8 mouse cellular contexts compared by ENCODE assay signal in genomic region chr8:106937081-106937800, GRCm38 (mm10). TPM values are rescaled to one million over a fixed set of nuclear protein-coding genes. Genes with fewer than 3 reads are reported as not detected.
DNase-seq lines count a peak whose midpoint lies in the region; ATAC-seq lines count a peak whose summit lies in the region.

No protein-coding gene starts in this region.

- DNase-seq in heart, embryonic 10.5 days (ENCODE audit: low spot score) = no peak
- DNase-seq in heart, adult 8-10 months (ENCODE audit: low spot score) = no peak
- peak; percentile 41 for DNase-seq in CD4-positive, CD25-positive, alpha-beta regulatory T cell, adult 2 months (ENCODE audit: low read depth, low spot score)
- DNase-seq in forebrain, embryonic 14.5 days (ENCODE audit: low spot score) = no peak
- DNase-seq in urinary bladder, postnatal 10 days (ENCODE audit: low spot score) = no peak
- no peak for DNase-seq in ovary, postnatal 10 days (ENCODE audit: low spot score)
- DNase-seq in c-Kit-positive CD71-positive TER-119-positive erythroid progenitor cells, embryonic 14.5 days (ENCODE audit: low spot score) = no peak

- H3K27me3 ChIP-seq in heart, embryonic 10.5 days (ENCODE audit: insufficient read depth, poor library complexity, severe bottlenecking) = no peaks in the 10 kb centered on the region
- peaks cover 27% of the 10 kb centered on the region for H3K27me3 ChIP-seq in forebrain, embryonic 14.5 days (replicated peaks; ENCODE audit: control insufficient read depth, insufficient read depth, low read length)
- peaks cover 59% of the 10 kb centered on the region for H3K27me3 ChIP-seq in liver, embryonic 15.5 days

- peak overlapping the region; percentile 95 for H3K4me3 ChIP-seq in heart, embryonic 10.5 days
- peak overlapping the region; percentile 73 for H3K4me3 ChIP-seq in forebrain, embryonic 14.5 days (ENCODE audit: low read depth, low read length)
- peak overlapping the region; percentile 64 for H3K4me3 ChIP-seq in liver, embryonic 15.5 days (replicated peaks)

- no peak for ATAC-seq in forebrain, embryonic 14.5 days
- ATAC-seq in liver, embryonic 15.5 days (ENCODE audit: insufficient read depth) = no peak

- peak overlapping the region; percentile 95; the same call in 1 of the 2 replicates for H3K27ac ChIP-seq in heart, embryonic 10.5 days
- H3K27ac ChIP-seq in forebrain, embryonic 14.5 days (ENCODE audit: low read depth, low read length) = no peak overlapping the region
- no peak overlapping the region for H3K27ac ChIP-seq in liver, embryonic 15.5 days (replicated peaks)

- WGBS in heart, embryonic 10.5 days = 42% methylated on average over 14 of the region's 14 CpGs
- WGBS in forebrain, embryonic 14.5 days = 50% methylated on average over 14 of the region's 14 CpGs
- 55% methylated on average over 14 of the region's 14 CpGs for WGBS in liver, embryonic 15.5 days (ENCODE audit: insufficient replicate concordance)

- H3K9me3 ChIP-seq in heart, embryonic 10.5 days = no peaks in the 10 kb centered on the region
- H3K9me3 ChIP-seq in forebrain, embryonic 14.5 days (replicated peaks; ENCODE audit: control insufficient read depth, low read length) = no peaks in the 10 kb centered on the region
- no peaks in the 10 kb centered on the region for H3K9me3 ChIP-seq in liver, embryonic 15.5 days (replicated peaks)

- H3K4me2 ChIP-seq in forebrain, embryonic 14.5 days (ENCODE audit: low read length) = peak overlapping the region; percentile 95
- peak overlapping the region; percentile 86 for H3K4me2 ChIP-seq in liver, embryonic 15.5 days

- peaks cover 23% of the 10 kb centered on the region for H3K4me1 ChIP-seq in heart, embryonic 10.5 days
- H3K4me1 ChIP-seq in forebrain, embryonic 14.5 days (ENCODE audit: control insufficient read depth, insufficient read depth, low read length) = peaks cover 15% of the 10 kb centered on the region
- H3K4me1 ChIP-seq in liver, embryonic 15.5 days (replicated peaks) = peaks cover 28% of the 10 kb centered on the region

- H3K9ac ChIP-seq in forebrain, embryonic 14.5 days (ENCODE audit: low read length) = peak overlapping the region; percentile 80
- no peak overlapping the region for H3K9ac ChIP-seq in liver, embryonic 15.5 days

- H3K36me3 ChIP-seq in heart, embryonic 10.5 days = no peaks in the 10 kb centered on the region
- no peaks in the 10 kb centered on the region for H3K36me3 ChIP-seq in forebrain, embryonic 14.5 days (ENCODE audit: control insufficient read depth, insufficient read depth, low read length)
- no peaks in the 10 kb centered on the region for H3K36me3 ChIP-seq in liver, embryonic 15.5 days (replicated peaks)

RNA-seq across cellular contexts. Expression of gene Sntb2, which starts 1.7 kb away (rescaled TPM):
- polyA plus RNA-seq in heart, embryonic 10.5 days (2016; fragmentation: Nextera tagmentation; extraction: Ambion mirVana) = 8.7 and 9.8 TPM in 2 replicates
- total RNA-seq in heart, adult 8-10 months (2022) = 10 to 100 TPM; 10.6 to 11.6 (median 11.3) TPM
- polyA plus RNA-seq in forebrain, embryonic 14.5 days (2014; fragmentation: Nextera tagmentation; extraction: Ambion mirVana) = 2.3 and 2.9 TPM in 2 replicates
- polyA plus RNA-seq in liver, embryonic 15.5 days (2015; fragmentation: Nextera tagmentation; extraction: Ambion mirVana) = 1.3 and 1.6 TPM in 2 replicates

RNA-seq across cellular contexts. Expression of gene Utp4, which starts 43.8 kb away (rescaled TPM):
- polyA plus RNA-seq in heart, embryonic 10.5 days (2016; fragmentation: Nextera tagmentation; extraction: Ambion mirVana) = 61.5 and 79.9 TPM in 2 replicates
- total RNA-seq in heart, adult 8-10 months (2022) = 10 to 100 TPM; 20.2 to 23.0 (median 21.6) TPM
- 52.7 and 55.2 TPM in 2 replicates for polyA plus RNA-seq in forebrain, embryonic 14.5 days (2014; fragmentation: Nextera tagmentation; extraction: Ambion mirVana)
- 31.8 and 33.3 TPM in 2 replicates for polyA plus RNA-seq in liver, embryonic 15.5 days (2015; fragmentation: Nextera tagmentation; extraction: Ambion mirVana)
